Mouse (Mus musculus) spleen, adult 2 months (tissue): ENCODE measurements around the gene Sox4.

Experiments
- CTCF ChIP-seq: fragments of 200-500 bp; IDR thresholded peaks from 2 replicates; pipeline ENCODE4 v1.5.1; 2011; ENCODE audit warnings: mild to moderate bottlenecking, inconsistent platforms; ENCODE audit not compliant: insufficient read depth, insufficient read length, insufficient replicate concordance; ENCODE audit errors: extremely low read depth
- POLR2A ChIP-seq: fragments of 200-500 bp; IDR thresholded peaks from 2 replicates; pipeline ENCODE4 v1.6.1; 2011; ENCODE audit warnings: low read depth, low read length, inconsistent platforms

GRCm38 (mm10) chr13:28980681-28981080 lies 27.2 kb upstream of the Sox4 start:
- TF ChIP-seq POLR2A: no peak
- TF ChIP-seq CTCF: no peak
